10 mouse cellular contexts compared by ENCODE assay signal in genomic region chrX:11748278-11748677, GRCm38 (mm10).
A peak's percentile ranks its signal among the peaks of the same experiment; 100 is the strongest.
DNase-seq lines count a peak whose midpoint lies in the region; ATAC-seq and TF ChIP-seq lines count a peak whose summit lies in the region.
"Had no signal": no experiment of that assay in that cellular context is flagged by ENCODE, and none has a peak within 500 bp of the region (broad histone marks: within the 10 kb centered on the region; RNA-seq: fewer than 3 reads in every experiment).

No protein-coding gene starts in this region.

- ATAC-seq in heart, embryonic 15.5 days (replicated peaks; ENCODE audit: insufficient number of reproducible peaks, insufficient read depth, low FRiP score, low read depth) = peak; percentile 47; the same call in 1 of the 2 replicates
- no peak for ATAC-seq in stomach, postnatal 0 days (ENCODE audit: low FRiP score, low TSS enrichment)

- no peak overlapping the region for H3K4me3 ChIP-seq in heart, adult 2 months
- H3K4me3 ChIP-seq in heart, embryonic 10.5 days = no peak overlapping the region
- no peak overlapping the region for H3K4me3 ChIP-seq in heart, embryonic 15.5 days
- H3K4me3 ChIP-seq in stomach, postnatal 0 days (ENCODE audit: low read depth, low read length) = no peak overlapping the region
- H3K4me3 ChIP-seq: embryonic facial prominence, embryonic 12.5 days had no signal

- no peaks in the 10 kb centered on the region for H3K27me3 ChIP-seq in heart, adult 2 months (ENCODE audit: control insufficient read depth, insufficient read depth, low read length)
- H3K27me3 ChIP-seq in heart, embryonic 10.5 days (ENCODE audit: insufficient read depth, poor library complexity, severe bottlenecking) = peaks cover 43% of the 10 kb centered on the region; the same call in 1 of the 2 replicates
- no peaks in the 10 kb centered on the region for H3K27me3 ChIP-seq in heart, embryonic 15.5 days
- H3K27me3 ChIP-seq in stomach, postnatal 0 days (ENCODE audit: control insufficient read depth, insufficient read depth, low read length) = no peaks in the 10 kb centered on the region

- no peaks in the 10 kb centered on the region for H3K36me3 ChIP-seq in heart, adult 2 months (ENCODE audit: control insufficient read depth, insufficient read depth, low read length)
- H3K36me3 ChIP-seq in heart, embryonic 10.5 days = no peaks in the 10 kb centered on the region
- H3K36me3 ChIP-seq in heart, embryonic 15.5 days = no peaks in the 10 kb centered on the region
- H3K36me3 ChIP-seq in stomach, postnatal 0 days (ENCODE audit: control insufficient read depth, insufficient read depth, low read length) = no peaks in the 10 kb centered on the region
- H3K36me3 ChIP-seq: embryonic facial prominence, embryonic 12.5 days had no signal

- H3K4me1 ChIP-seq in heart, adult 2 months (ENCODE audit: control insufficient read depth, insufficient read depth, low read length) = peaks cover 4% of the 10 kb centered on the region; the same call in 1 of the 2 replicates
- H3K4me1 ChIP-seq in heart, embryonic 10.5 days = peaks cover 6% of the 10 kb centered on the region; the same call in 1 of the 2 replicates
- peaks cover 11% of the 10 kb centered on the region for H3K4me1 ChIP-seq in heart, embryonic 15.5 days (replicated peaks)
- H3K4me1 ChIP-seq in stomach, postnatal 0 days (replicated peaks; ENCODE audit: control insufficient read depth, insufficient read depth) = no peaks in the 10 kb centered on the region
- H3K4me1 ChIP-seq: embryonic facial prominence, embryonic 12.5 days had no signal

- intact Hi-C loops in heart, adult 2 months (cut with DNase I) = no loop called here

- H3K27ac ChIP-seq in heart, adult 2 months = no peak overlapping the region
- H3K27ac ChIP-seq in heart, embryonic 10.5 days = no peak overlapping the region
- no peak overlapping the region for H3K27ac ChIP-seq in heart, embryonic 15.5 days
- no peak overlapping the region for H3K27ac ChIP-seq in stomach, postnatal 0 days (replicated peaks)
- H3K27ac ChIP-seq: embryonic facial prominence, embryonic 12.5 days had no signal

- peak; percentile 62 to 69 for DNase-seq in heart, adult 2 months
- no peak for DNase-seq in heart, embryonic 10.5 days (ENCODE audit: low spot score)
- peak; percentile 23 for DNase-seq in MN1 (ENCODE audit: low spot score)
- DNase-seq in cerebellum, adult 18-20 months = peak; percentile 39 to 50
- DNase-seq in stomach, postnatal 0 days (ENCODE audit: low spot score) = no peak
- DNase-seq in frontal cortex, postnatal 14 days (ENCODE audit: low spot score in 2 of 2) = no peak
- no peak for DNase-seq in thymus, postnatal 0 days (ENCODE audit: low spot score)
- DNase-seq: lung, embryonic 14.5 days had no signal

- H3K9ac ChIP-seq in heart, adult 2 months (ENCODE audit: low read depth, low read length) = no peak overlapping the region
- no peak overlapping the region for H3K9ac ChIP-seq in heart, embryonic 15.5 days
- H3K9ac ChIP-seq in stomach, postnatal 0 days (ENCODE audit: low read length) = no peak overlapping the region
- H3K9ac ChIP-seq: embryonic facial prominence, embryonic 12.5 days; lung, embryonic 14.5 days had no signal

- H3K79me2 ChIP-seq in heart, adult 2 months (replicated peaks; ENCODE audit: control insufficient read depth, insufficient read depth, low read length) = no peaks in the 10 kb centered on the region

- no peak for TF ChIP-seq CTCF in heart, adult 2 months (IDR thresholded peaks at IDR 0.05)
- TF ChIP-seq CTCF in stomach, postnatal 0 days (IDR thresholded peaks at IDR 0.05; ENCODE audit: low read depth) = no peak

- H3K4me2 ChIP-seq in heart, embryonic 15.5 days = no peak overlapping the region
- H3K4me2 ChIP-seq in stomach, postnatal 0 days (replicated peaks; ENCODE audit: low read depth) = no peak overlapping the region
- H3K4me2 ChIP-seq: embryonic facial prominence, embryonic 12.5 days; lung, embryonic 14.5 days had no signal

- no peak for TF ChIP-seq EP300 in heart, adult 2 months (IDR thresholded peaks at IDR 0.05; ENCODE audit: insufficient read depth, low read depth, low read length)
- TF ChIP-seq EP300 in stomach, postnatal 0 days (optimal IDR thresholded peaks at IDR 0.05) = no peak

- no peak for TF ChIP-seq POLR2A in heart, adult 2 months (IDR thresholded peaks at IDR 0.05; ENCODE audit: insufficient read depth, low read depth, low read length)

- WGBS in heart, adult 2 months = 41% methylated on average over 4 of the region's 4 CpGs
- WGBS in heart, embryonic 10.5 days = 40% methylated on average over 4 of the region's 4 CpGs
- 43% methylated on average over 4 of the region's 4 CpGs for WGBS in heart, embryonic 15.5 days
- 54% methylated on average over 4 of the region's 4 CpGs for WGBS in stomach, postnatal 0 days

- H3K9me3 ChIP-seq in heart, embryonic 10.5 days = no peaks in the 10 kb centered on the region
- H3K9me3 ChIP-seq in heart, embryonic 15.5 days (replicated peaks) = no peaks in the 10 kb centered on the region
- H3K9me3 ChIP-seq in stomach, postnatal 0 days (ENCODE audit: control insufficient read depth, low read length) = no peaks in the 10 kb centered on the region
- H3K9me3 ChIP-seq: embryonic facial prominence, embryonic 12.5 days had no signal

Comparison
In these comparisons a context has a peak if more than half of its experiments do, and no peak if none do; other contexts are left out.
1. DNase-seq: peak in heart, adult 2 months (2 of 2), MN1 (single experiment) and cerebellum, adult 18-20 months (2 of 2); none in heart, embryonic 10.5 days (single experiment), stomach, postnatal 0 days (single experiment), frontal cortex, postnatal 14 days (0 of 2) and thymus, postnatal 0 days (single experiment).